Mouse (Mus musculus): ENCODE data around the gene Sh3pxd2b.
A peak's percentile ranks its signal among the peaks of the same experiment; 100 is the strongest.

The Sh3pxd2b gene

GRCm38 (mm10) chr11:32340476-32341473, 6.8 kb upstream of the Sh3pxd2b start:
- DNase-seq (ENCODE audit: extremely low read depth, low read depth, low spot score), result no peak

- DNase-seq (ENCODE audit: extremely low read depth, low read depth, low spot score), result no peak
Measured at GRCm38 (mm10) chr11:32342770-32343191, 4.8 kb upstream of the Sh3pxd2b start.

- DNase-seq (ENCODE audit: extremely low read depth, low read depth, low spot score), result no peak
Measured at GRCm38 (mm10) chr11:32343350-32343749, 4.3 kb upstream of the Sh3pxd2b start.

- DNase-seq (ENCODE audit: extremely low read depth, low read depth, low spot score), result no peak
Measured at GRCm38 (mm10) chr11:32345504-32346297, 1.9 kb upstream of the Sh3pxd2b start.

- no peak for DNase-seq (ENCODE audit: extremely low read depth, low read depth, low spot score)
Measured at GRCm38 (mm10) chr11:32347264-32347606, 385 bp upstream of the Sh3pxd2b start.

- DNase-seq (ENCODE audit: extremely low read depth, low read depth, low spot score), result peak; percentile 28
Measured at GRCm38 (mm10) chr11:32348433-32349283, 1.0 kb downstream of the Sh3pxd2b start.

- DNase-seq (ENCODE audit: extremely low read depth, low read depth, low spot score), result peak; percentile 25
Measured at GRCm38 (mm10) chr11:32349284-32349953, 1.8 kb downstream of the Sh3pxd2b start.

- DNase-seq (ENCODE audit: extremely low read depth, low read depth, low spot score), result no peak
Measured at GRCm38 (mm10) chr11:32352946-32353345, 5.3 kb downstream of the Sh3pxd2b start.

GRCm38 (mm10) chr11:32355377-32355776, 7.8 kb downstream of the Sh3pxd2b start:
- no peak for DNase-seq (ENCODE audit: extremely low read depth, low read depth, low spot score)

- DNase-seq (ENCODE audit: extremely low read depth, low read depth, low spot score), result peak; percentile 21
Measured at GRCm38 (mm10) chr11:32357686-32358085, 10.1 kb downstream of the Sh3pxd2b start.

GRCm38 (mm10) chr11:32358399-32358798, 10.8 kb downstream of the Sh3pxd2b start:
- no peak for DNase-seq (ENCODE audit: extremely low read depth, low read depth, low spot score)

- DNase-seq (ENCODE audit: extremely low read depth, low read depth, low spot score), result no peak
Measured at GRCm38 (mm10) chr11:32359566-32359965, 11.9 kb downstream of the Sh3pxd2b start.

- no peak for DNase-seq (ENCODE audit: extremely low read depth, low read depth, low spot score)
Measured at GRCm38 (mm10) chr11:32361774-32362173, 14.2 kb downstream of the Sh3pxd2b start.

- DNase-seq (ENCODE audit: extremely low read depth, low read depth, low spot score), result no peak
Measured at GRCm38 (mm10) chr11:32363188-32363587, 15.6 kb downstream of the Sh3pxd2b start.

- no peak for DNase-seq (ENCODE audit: extremely low read depth, low read depth, low spot score)
Measured at GRCm38 (mm10) chr11:32363610-32364220, 16.1 kb downstream of the Sh3pxd2b start.

GRCm38 (mm10) chr11:32364375-32364774, 16.8 kb downstream of the Sh3pxd2b start:
- DNase-seq (ENCODE audit: extremely low read depth, low read depth, low spot score), result no peak

- no peak for DNase-seq (ENCODE audit: extremely low read depth, low read depth, low spot score)
Measured at GRCm38 (mm10) chr11:32365498-32365897, 17.9 kb downstream of the Sh3pxd2b start.

- DNase-seq (ENCODE audit: extremely low read depth, low read depth, low spot score), result no peak
Measured at GRCm38 (mm10) chr11:32367056-32367455, 19.4 kb downstream of the Sh3pxd2b start.

GRCm38 (mm10) chr11:32368986-32369385, 21.4 kb downstream of the Sh3pxd2b start:
- DNase-seq (ENCODE audit: extremely low read depth, low read depth, low spot score), result no peak

GRCm38 (mm10) chr11:32370881-32371280, 23.3 kb downstream of the Sh3pxd2b start:
- DNase-seq (ENCODE audit: extremely low read depth, low read depth, low spot score), result peak; percentile 76

All from fat pad, adult 2 months (tissue).